Mouse (Mus musculus) T-helper 17 cell (primary cell): ENCODE measurements around the gene Auts2.

ENCODE experiments used
- in situ Hi-C, 2 experiments: fragments of 300-600 bp; cut with MboI, MseI; formaldehyde crosslinking; loops; 1 replicate in 1 of 2; 2 replicates in 1 of 2; pipeline ENCODE4 v1.15.1; 2025; ENCODE audit warnings: high pct_unique_total_duplicates in 2 of 2

Auts2 gene

GRCm38 (mm10) chr5:132186659-132187058 is 356.5 kb downstream of the Auts2 start:
- in situ Hi-C loops, result no loop called here

- in situ Hi-C loops, result no loop called here
These were observed 356.9 kb downstream of the Auts2 start for GRCm38 (mm10) chr5:132186221-132186620.

GRCm38 (mm10) chr5:132184395-132185095 is 358.6 kb downstream of the Auts2 start:
- in situ Hi-C loops, result no loop called here

- in situ Hi-C loops, result no loop called here
These were observed 361.1 kb downstream of the Auts2 start for GRCm38 (mm10) chr5:132182077-132182476.

GRCm38 (mm10) chr5:132170010-132170409 is 373.1 kb downstream of the Auts2 start:
- in situ Hi-C loops, result no loop called here

GRCm38 (mm10) chr5:132168805-132169204 is 374.3 kb downstream of the Auts2 start:
- in situ Hi-C loops, result loop anchor here in 1 of 2 experiments (10.0 kb wide), 1 partner anchor 834 kb away; no protein-coding TSS in a partner anchor

GRCm38 (mm10) chr5:132168224-132168623 is 374.9 kb downstream of the Auts2 start:
- in situ Hi-C loops, result loop anchor here in 1 of 2 experiments (10.0 kb wide), 1 partner anchor 833 kb away; no protein-coding TSS in a partner anchor

GRCm38 (mm10) chr5:132166559-132166958 is 376.6 kb downstream of the Auts2 start:
- in situ Hi-C loops, result loop anchor here in 1 of 2 experiments (10.0 kb wide), 1 partner anchor 832 kb away; no protein-coding TSS in a partner anchor

- in situ Hi-C loops, result loop anchor here in 1 of 2 experiments (10.0 kb wide), 1 partner anchor 829 kb away; no protein-coding TSS in a partner anchor
These were observed 379.2 kb downstream of the Auts2 start for GRCm38 (mm10) chr5:132163960-132164359.

- in situ Hi-C loops, result loop anchor here in 1 of 2 experiments (10.0 kb wide), 1 partner anchor 827 kb away; no protein-coding TSS in a partner anchor
These were observed 381.0 kb downstream of the Auts2 start for GRCm38 (mm10) chr5:132162206-132162533.

- in situ Hi-C loops, result loop anchor here in 1 of 2 experiments (10.0 kb wide), 1 partner anchor 827 kb away; no protein-coding TSS in a partner anchor
These were observed 381.6 kb downstream of the Auts2 start for GRCm38 (mm10) chr5:132161338-132162205.

- in situ Hi-C loops, result no loop called here
These were observed 399.0 kb downstream of the Auts2 start for GRCm38 (mm10) chr5:132144181-132144580.

GRCm38 (mm10) chr5:132140816-132141215 is 402.3 kb downstream of the Auts2 start:
- in situ Hi-C loops, result no loop called here

GRCm38 (mm10) chr5:132135941-132136663 is 407.0 kb downstream of the Auts2 start:
- in situ Hi-C loops, result no loop called here

GRCm38 (mm10) chr5:132131948-132132347 is 411.2 kb downstream of the Auts2 start:
- in situ Hi-C loops, result no loop called here

GRCm38 (mm10) chr5:132130577-132130976 is 412.6 kb downstream of the Auts2 start:
- in situ Hi-C loops, result no loop called here

- in situ Hi-C loops, result no loop called here
These were observed 416.5 kb downstream of the Auts2 start for GRCm38 (mm10) chr5:132126626-132127025.

- in situ Hi-C loops, result no loop called here
These were observed 427.5 kb downstream of the Auts2 start for GRCm38 (mm10) chr5:132115631-132116030.

GRCm38 (mm10) chr5:132114561-132115301 is 428.4 kb downstream of the Auts2 start:
- in situ Hi-C loops, result no loop called here

GRCm38 (mm10) chr5:132113480-132113879 is 429.7 kb downstream of the Auts2 start:
- in situ Hi-C loops, result no loop called here

- in situ Hi-C loops, result no loop called here
These were observed 430.5 kb downstream of the Auts2 start for GRCm38 (mm10) chr5:132112666-132113065.
